Mouse (Mus musculus): ENCODE measurements around the gene Ntmt1.

Ntmt1 gene

GRCm38 (mm10) chr2:30807648-30808295, at the start of gene Ntmt1:
TSS of gene Ntmt1 (plus strand) at chr2:30807826.
- in situ Hi-C loops (cut with MboI, MseI), result loop anchor here (5.0 kb wide), 1 partner anchor 875 kb away; no protein-coding TSS in a partner anchor

GRCm38 (mm10) chr2:30758341-30759087, 49.1 kb upstream of the Ntmt1 start:
- in situ Hi-C loops (cut with MboI, MseI), result no loop called here

- in situ Hi-C loops (cut with MboI, MseI), result no loop called here
These were observed 48.6 kb upstream of the Ntmt1 start for GRCm38 (mm10) chr2:30759088-30759374.

GRCm38 (mm10) chr2:30759442-30759841, 48.2 kb upstream of the Ntmt1 start:
- in situ Hi-C loops (cut with MboI, MseI), result no loop called here

- in situ Hi-C loops (cut with MboI, MseI), result no loop called here
These were observed 47.6 kb upstream of the Ntmt1 start for GRCm38 (mm10) chr2:30759858-30760547.

GRCm38 (mm10) chr2:30760706-30761105, 46.9 kb upstream of the Ntmt1 start:
- in situ Hi-C loops (cut with MboI, MseI), result no loop called here

- in situ Hi-C loops (cut with MboI, MseI), result no loop called here
These were observed 41.2 kb upstream of the Ntmt1 start for GRCm38 (mm10) chr2:30766446-30766845.

GRCm38 (mm10) chr2:30767626-30768240, 39.9 kb upstream of the Ntmt1 start:
- in situ Hi-C loops (cut with MboI, MseI), result no loop called here

- in situ Hi-C loops (cut with MboI, MseI), result no loop called here
These were observed 39.1 kb upstream of the Ntmt1 start for GRCm38 (mm10) chr2:30768529-30768928.

GRCm38 (mm10) chr2:30769187-30769586, 38.4 kb upstream of the Ntmt1 start:
- in situ Hi-C loops (cut with MboI, MseI), result no loop called here

- in situ Hi-C loops (cut with MboI, MseI), result no loop called here
These were observed 36.2 kb upstream of the Ntmt1 start for GRCm38 (mm10) chr2:30771368-30771805.

GRCm38 (mm10) chr2:30771806-30772460, 35.7 kb upstream of the Ntmt1 start:
- in situ Hi-C loops (cut with MboI, MseI), result no loop called here

GRCm38 (mm10) chr2:30772581-30773312, 34.9 kb upstream of the Ntmt1 start:
- in situ Hi-C loops (cut with MboI, MseI), result no loop called here

- in situ Hi-C loops (cut with MboI, MseI), result no loop called here
These were observed 34.2 kb upstream of the Ntmt1 start for GRCm38 (mm10) chr2:30773313-30774005.

GRCm38 (mm10) chr2:30775955-30776354, 31.7 kb upstream of the Ntmt1 start:
- in situ Hi-C loops (cut with MboI, MseI), result loop anchor here (5.0 kb wide), 1 partner anchor 49 kb away; no protein-coding TSS in a partner anchor

GRCm38 (mm10) chr2:30777266-30777665, 30.4 kb upstream of the Ntmt1 start:
- in situ Hi-C loops (cut with MboI, MseI), result loop anchor here (5.0 kb wide), 1 partner anchor 50 kb away; no protein-coding TSS in a partner anchor

- in situ Hi-C loops (cut with MboI, MseI), result loop anchor here (5.0 kb wide), 1 partner anchor 51 kb away; no protein-coding TSS in a partner anchor
These were observed 29.4 kb upstream of the Ntmt1 start for GRCm38 (mm10) chr2:30778235-30778634.

- in situ Hi-C loops (cut with MboI, MseI), result loop anchor here (5.0 kb wide), 1 partner anchor 52 kb away; no protein-coding TSS in a partner anchor
These were observed 28.4 kb upstream of the Ntmt1 start for GRCm38 (mm10) chr2:30779241-30779640.

- in situ Hi-C loops (cut with MboI, MseI), result no loop called here
These were observed 25.0 kb upstream of the Ntmt1 start for GRCm38 (mm10) chr2:30782312-30783290.
